Comparison of ENCODE assay signal across 10 mouse cellular contexts in genomic region chr13:42725709-42726231, GRCm38 (mm10). TPM values are rescaled to one million over a fixed set of nuclear protein-coding genes. Genes with fewer than 3 reads are reported as not detected.
DNase-seq lines count a peak whose midpoint lies in the region.
"Had no signal": no experiment of that assay in that cellular context is flagged by ENCODE, and none has a peak within 500 bp of the region (broad histone marks: within the 10 kb centered on the region; RNA-seq: fewer than 3 reads in every experiment).

No protein-coding gene starts in this region.

- no peaks in the 10 kb centered on the region for H3K27me3 ChIP-seq in heart, embryonic 10.5 days (ENCODE audit: insufficient read depth, poor library complexity, severe bottlenecking)
- H3K27me3 ChIP-seq: limb, embryonic 15.5 days had no signal

- H3K4me1 ChIP-seq in heart, embryonic 10.5 days = no peaks in the 10 kb centered on the region
- H3K4me1 ChIP-seq: limb, embryonic 15.5 days had no signal

- WGBS in heart, embryonic 10.5 days = 60% methylated on average over 7 of the region's 7 CpGs

- no peaks in the 10 kb centered on the region for H3K36me3 ChIP-seq in heart, embryonic 10.5 days
- H3K36me3 ChIP-seq: limb, embryonic 15.5 days had no signal

- no peak overlapping the region for H3K4me3 ChIP-seq in heart, embryonic 10.5 days
- H3K4me3 ChIP-seq: erythroblast, embryonic 14.5 days; limb, embryonic 15.5 days had no signal

- H3K9me3 ChIP-seq in heart, embryonic 10.5 days = no peaks in the 10 kb centered on the region
- H3K9me3 ChIP-seq: limb, embryonic 15.5 days had no signal

- H3K27ac ChIP-seq in heart, embryonic 10.5 days = no peak overlapping the region
- H3K27ac ChIP-seq: limb, embryonic 15.5 days had no signal

- DNase-seq in heart, adult 18-20 months = peak; percentile 22
- DNase-seq in heart, embryonic 10.5 days (ENCODE audit: low spot score) = no peak
- peak; percentile 40 for DNase-seq in right cerebral cortex, adult 18-20 months
- no peak for DNase-seq in right cerebral cortex, postnatal 36 days (ENCODE audit: low spot score in 2 of 2)
- peak; percentile 8 for DNase-seq in gonadal fat pad, adult 2 months (ENCODE audit: low read depth)
- DNase-seq in right cerebral cortex, postnatal 4 days = peak; percentile 20
- DNase-seq in ovary, postnatal 14 days (ENCODE audit: low spot score) = no peak
- DNase-seq in thymus, adult 18-20 months = no peak

RNA-seq across cellular contexts. Expression of gene Phactr1, which starts 45.3 kb away (rescaled TPM):
- total RNA-seq in heart, adult 18-20 months (2021) = 1 to 10 TPM; 4.8 TPM
- 3.4 and 4.1 TPM in 2 replicates for polyA plus RNA-seq in heart, embryonic 10.5 days (2016; fragmentation: Nextera tagmentation; extraction: Ambion mirVana)
- 3.8 and 5.3 TPM in 2 replicates for polyA plus RNA-seq in gonadal fat pad, adult 2 months (2012; rRNA removed)
- polyA plus RNA-seq: erythroblast, embryonic 14.5 days had no signal

Comparison
In these comparisons a context has a peak if more than half of its experiments do, and no peak if none do; other contexts are left out.
1. DNase-seq: peak in heart, adult 18-20 months (2 of 2), right cerebral cortex, adult 18-20 months (single experiment), gonadal fat pad, adult 2 months (single experiment) and right cerebral cortex, postnatal 4 days (single experiment); none in heart, embryonic 10.5 days (single experiment), right cerebral cortex, postnatal 36 days (0 of 2), ovary, postnatal 14 days (single experiment) and thymus, adult 18-20 months (0 of 2).